Mouse (Mus musculus) activated CD4-positive, CD25-positive, alpha-beta regulatory T cell, adult 4 months (primary cell): ENCODE measurements around the gene Atp8b5. TPM values are rescaled to one million over a fixed set of nuclear protein-coding genes. Genes with fewer than 3 reads are reported as not detected.

ENCODE experiments used
- ATAC-seq: one replicate; pipeline ENCODE4 v1.8.0; 2017
- polyA plus RNA-seq, 2 experiments: library from polyadenylated mRNA; unstranded; fragments of 100-300 nt; shearing (Covaris generic); gene quantifications; one replicate each; pipeline ENCODE4 v1.2.1; 2017

Gene Atp8b5
- polyA plus RNA-seq, 2 experiments from 2014 or later: 0.29 TPM; not detected in 1

- no peak for ATAC-seq
These were observed 60.2 kb downstream of the Atp8b5 start for GRCm38 (mm10) chr4:43327118-43327517.

- no peak for ATAC-seq
These were observed 67.8 kb downstream of the Atp8b5 start for GRCm38 (mm10) chr4:43334771-43335170.

GRCm38 (mm10) chr4:43336176-43336575 lies 69.2 kb downstream of the Atp8b5 start:
- no peak for ATAC-seq

- ATAC-seq: no peak
These were observed 73.3 kb downstream of the Atp8b5 start for GRCm38 (mm10) chr4:43340096-43340804.

GRCm38 (mm10) chr4:43341276-43341891 lies 74.4 kb downstream of the Atp8b5 start:
- ATAC-seq: no peak

GRCm38 (mm10) chr4:43342443-43342842 lies 75.5 kb downstream of the Atp8b5 start:
- no peak for ATAC-seq

GRCm38 (mm10) chr4:43344932-43345331 lies 78.0 kb downstream of the Atp8b5 start:
- ATAC-seq: no peak

- no peak for ATAC-seq
These were observed 82.2 kb downstream of the Atp8b5 start for GRCm38 (mm10) chr4:43349206-43349605.

GRCm38 (mm10) chr4:43350038-43350560 lies 83.1 kb downstream of the Atp8b5 start:
- ATAC-seq: no peak

GRCm38 (mm10) chr4:43353662-43354061 lies 86.7 kb downstream of the Atp8b5 start:
- no peak for ATAC-seq

GRCm38 (mm10) chr4:43364914-43365560 lies 98.1 kb downstream of the Atp8b5 start:
- no peak for ATAC-seq

GRCm38 (mm10) chr4:43367295-43367694 lies 100.3 kb downstream of the Atp8b5 start:
- ATAC-seq: no peak

GRCm38 (mm10) chr4:43367787-43368186 lies 100.8 kb downstream of the Atp8b5 start:
- no peak for ATAC-seq

GRCm38 (mm10) chr4:43371406-43371805 lies 104.4 kb downstream of the Atp8b5 start:
- ATAC-seq: no peak

GRCm38 (mm10) chr4:43372155-43372554 lies 105.2 kb downstream of the Atp8b5 start:
- ATAC-seq: no peak

GRCm38 (mm10) chr4:43374266-43374665 lies 107.3 kb downstream of the Atp8b5 start:
- no peak for ATAC-seq

- no peak for ATAC-seq
These were observed 112.6 kb downstream of the Atp8b5 start for GRCm38 (mm10) chr4:43379601-43380000.

GRCm38 (mm10) chr4:43380951-43381350 lies 114.0 kb downstream of the Atp8b5 start:
- ATAC-seq: no peak

GRCm38 (mm10) chr4:43381408-43382154 lies 114.6 kb downstream of the Atp8b5 start, which contains the start of gene Rusc2:
Rusc2 (plus strand) TSS chr4:43381979.
- ATAC-seq: no peak

GRCm38 (mm10) chr4:43382155-43383020 lies 115.4 kb downstream of the Atp8b5 start:
- no peak for ATAC-seq

- no peak for ATAC-seq
These were observed 116.5 kb downstream of the Atp8b5 start for GRCm38 (mm10) chr4:43383246-43384082.
